Mouse (Mus musculus) embryo, embryonic 11 days (tissue): ENCODE results near the gene Fgf18.
A peak's percentile ranks its signal among the peaks of the same experiment; 100 is the strongest.

Source experiments
- DNase-seq: peaks from one replicate; pipeline ENCODE4 v3.0.0-alpha.2; 2015

Fgf18 gene

DNA sequence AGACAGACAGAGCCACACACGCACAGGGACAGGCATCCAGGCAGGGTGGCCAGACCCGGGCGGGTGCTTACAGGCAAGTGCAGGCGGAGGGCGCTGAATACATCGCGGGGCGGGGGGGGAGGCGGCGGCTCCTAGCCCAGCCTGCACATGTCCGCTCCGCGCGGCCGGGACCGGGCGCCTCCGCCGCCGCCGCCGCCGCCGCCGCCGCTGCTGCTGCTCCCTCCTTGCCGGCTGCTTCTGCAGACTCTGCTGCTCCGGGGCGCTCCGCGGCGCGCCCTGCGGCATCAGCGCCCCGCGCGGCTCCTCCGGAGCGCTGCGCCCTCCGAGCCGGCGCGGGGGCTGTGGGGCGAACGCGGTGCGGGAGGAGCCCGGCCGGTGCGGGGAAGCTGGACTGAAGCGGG lies at the start of gene Fgf18:
Fgf18 (minus strand) TSS at position 230 of the 401 bp plus-strand sequence.
- peak; percentile 72 for DNase-seq

DNA sequence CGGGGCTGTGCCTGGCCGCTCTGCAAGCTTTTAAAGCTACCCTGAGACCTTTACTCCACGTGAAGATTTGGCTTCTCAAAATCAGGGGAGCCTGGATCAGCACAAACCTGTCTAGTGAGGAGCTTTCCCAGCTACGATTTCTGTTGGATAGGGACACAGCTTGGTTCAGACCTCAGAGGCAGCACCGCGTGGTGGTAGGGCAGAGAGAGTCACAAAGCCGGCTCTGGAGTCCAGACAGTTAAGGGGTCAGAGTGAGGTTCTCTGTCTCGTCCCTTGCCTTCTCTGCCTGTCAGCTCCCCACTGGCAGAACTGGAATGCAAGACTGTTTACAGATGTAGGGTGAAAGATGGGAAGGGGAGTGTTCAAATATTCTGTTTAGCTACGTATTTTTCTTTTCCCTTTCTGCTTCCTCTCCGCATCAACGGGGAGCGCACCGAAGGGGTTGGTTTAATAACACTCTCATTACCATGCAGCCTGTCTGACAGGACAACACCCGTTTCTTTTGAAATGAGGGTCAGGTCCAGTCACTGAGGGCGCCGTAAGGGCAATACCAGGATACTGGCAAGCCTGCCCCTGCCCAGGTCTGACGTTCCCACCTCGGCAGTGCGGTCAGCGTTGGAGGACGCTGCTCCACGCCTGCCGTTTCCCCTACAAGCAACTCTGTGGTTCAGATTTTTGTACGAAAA lies 49.4 kb upstream of the Fgf18 start:
- peak; percentile 53 for DNase-seq

DNA sequence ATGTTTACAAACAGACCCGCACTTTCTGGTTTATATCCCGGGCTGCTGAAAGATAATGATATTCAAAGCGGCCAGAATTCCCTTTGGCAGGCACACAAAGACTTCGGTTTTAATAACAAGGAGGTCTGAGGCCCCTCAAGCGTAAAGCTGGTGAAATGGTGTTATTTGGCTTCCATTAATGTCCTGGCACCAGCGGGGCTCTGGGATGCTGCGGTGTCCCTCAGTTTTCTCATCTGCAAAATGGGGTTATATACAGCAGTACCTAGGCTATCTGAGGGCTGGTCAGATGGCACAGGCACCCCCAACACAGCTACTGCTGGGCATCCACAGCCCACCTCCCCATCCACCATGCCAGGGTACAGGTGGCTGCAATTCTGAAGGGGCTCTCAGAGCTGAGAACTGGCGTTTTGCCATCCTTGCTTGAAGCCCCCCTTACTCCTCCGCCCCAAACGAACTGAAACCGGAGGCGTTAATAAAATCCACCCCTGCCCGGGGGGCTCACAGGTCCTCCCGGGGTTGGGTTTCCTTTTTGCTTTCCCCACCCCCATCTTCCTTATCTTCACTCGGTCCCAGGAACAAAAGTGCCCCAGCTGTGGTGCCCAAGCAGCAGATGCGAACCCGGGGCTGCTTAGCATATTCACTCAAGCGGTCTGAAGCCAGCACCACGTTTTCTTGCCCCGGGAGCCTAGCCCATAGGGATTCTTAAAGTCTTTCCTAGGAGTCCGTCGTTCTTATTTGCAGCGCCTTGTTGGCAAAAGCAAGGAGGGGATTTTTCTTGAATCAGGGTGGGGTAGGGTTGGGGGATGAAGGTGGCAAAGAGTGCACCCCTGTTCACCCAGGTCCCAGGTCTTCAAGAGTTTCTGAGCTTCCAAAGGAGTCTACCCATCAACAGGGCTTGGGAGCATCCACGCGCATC lies 48.6 kb upstream of the Fgf18 start:
- DNase-seq: peak; percentile 43

DNA sequence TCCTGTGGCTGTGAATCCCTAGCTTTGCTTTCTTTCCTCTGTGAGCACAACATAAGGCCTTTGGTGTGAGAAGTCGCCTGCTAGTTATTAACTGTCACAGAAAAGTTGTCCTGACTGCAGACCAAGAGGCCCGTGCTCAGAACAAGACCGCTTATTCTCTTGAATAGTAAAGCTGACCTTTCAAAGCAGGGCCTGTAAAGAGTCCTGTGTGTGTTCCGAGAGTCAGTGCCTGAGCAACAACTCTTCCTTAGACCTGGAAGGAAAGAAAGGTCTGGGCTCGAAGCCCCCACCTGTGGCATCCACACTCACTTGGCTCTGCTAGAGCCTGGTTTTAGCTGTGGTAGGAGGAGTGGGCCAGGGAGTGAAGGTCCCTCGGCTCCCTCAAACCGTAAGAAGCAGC lies 47.9 kb upstream of the Fgf18 start:
- peak; percentile 22 for DNase-seq

DNA sequence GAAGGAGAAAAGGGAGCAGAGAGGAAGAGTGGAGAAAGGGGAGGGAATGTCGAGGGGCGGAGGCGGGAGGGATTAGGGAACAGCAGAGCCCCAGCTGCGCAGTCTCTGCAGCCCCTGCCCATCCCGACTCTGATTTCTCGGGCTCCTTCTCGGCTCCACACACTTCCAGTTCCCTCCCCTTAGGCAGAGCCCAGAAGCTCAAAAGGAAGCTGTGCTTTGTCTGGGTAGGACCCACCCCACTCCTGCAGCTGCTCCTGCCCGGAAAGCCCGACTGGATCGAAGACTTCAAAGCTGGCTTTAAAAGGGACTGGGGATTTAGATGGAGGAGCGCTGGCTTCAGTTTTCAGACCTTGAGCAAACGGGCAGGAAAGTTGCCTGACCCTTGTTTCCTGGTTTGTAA lies 46.5 kb upstream of the Fgf18 start:
- peak; percentile 68 for DNase-seq

DNA sequence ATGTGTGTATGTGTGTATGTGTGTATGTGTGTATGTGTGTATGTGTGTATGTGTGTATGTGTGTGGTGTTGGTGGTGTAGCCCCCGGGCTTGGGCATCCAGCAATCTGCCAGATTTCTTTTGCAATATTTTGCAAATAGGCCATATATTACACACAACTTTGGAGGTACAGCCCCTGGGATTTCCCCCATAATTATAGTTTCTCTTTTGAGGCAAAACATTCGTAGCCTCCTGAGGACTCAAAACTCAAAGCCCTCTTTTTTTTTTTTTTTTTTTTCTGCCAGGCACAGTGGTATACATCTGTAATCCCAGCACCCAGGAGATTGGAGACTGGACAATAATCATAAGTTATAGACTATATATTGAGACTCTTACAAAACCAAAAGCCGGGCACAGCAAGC lies 34.6 kb upstream of the Fgf18 start:
- DNase-seq: no peak

DNA sequence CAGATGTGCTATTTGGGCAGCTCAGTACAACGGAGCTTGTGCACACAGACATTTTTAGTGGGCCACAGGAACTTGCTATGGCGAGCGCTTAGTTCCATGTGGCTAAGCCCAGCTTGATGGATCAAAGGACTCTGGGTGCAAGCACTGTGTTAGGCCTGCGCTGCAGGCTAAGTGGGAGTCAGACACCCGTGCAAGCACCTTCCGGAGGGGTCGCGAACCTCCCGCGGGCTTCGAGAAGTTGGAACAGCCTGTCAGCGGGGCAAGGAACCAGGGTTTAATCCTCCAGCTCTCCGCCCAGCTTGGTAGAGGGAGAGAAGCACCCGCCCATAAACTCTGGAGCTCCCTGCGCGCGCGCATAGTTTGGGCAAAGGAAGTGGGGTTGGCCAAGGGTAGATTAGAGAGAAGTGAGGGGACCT lies 33.5 kb upstream of the Fgf18 start:
- peak; percentile 68 for DNase-seq

DNA sequence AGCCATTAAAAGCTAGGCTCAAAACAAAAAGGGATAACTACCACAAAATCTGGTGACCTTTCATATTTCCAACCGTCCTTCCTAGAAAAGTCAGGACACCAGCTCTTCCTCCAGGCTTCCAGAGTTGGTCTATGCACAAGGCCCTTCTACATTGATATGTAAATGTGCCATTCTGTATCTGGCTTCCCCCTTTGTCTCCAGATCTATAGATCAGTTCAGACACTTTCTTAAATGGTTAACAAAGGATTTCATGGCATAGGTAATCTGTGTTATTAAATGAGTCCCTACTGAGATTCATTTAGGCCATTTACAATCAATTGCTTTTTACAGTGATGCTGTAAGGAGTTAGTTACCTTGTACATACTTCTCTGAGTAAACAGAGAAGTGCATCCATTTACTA lies 32.6 kb upstream of the Fgf18 start:
- DNase-seq: no peak

DNA sequence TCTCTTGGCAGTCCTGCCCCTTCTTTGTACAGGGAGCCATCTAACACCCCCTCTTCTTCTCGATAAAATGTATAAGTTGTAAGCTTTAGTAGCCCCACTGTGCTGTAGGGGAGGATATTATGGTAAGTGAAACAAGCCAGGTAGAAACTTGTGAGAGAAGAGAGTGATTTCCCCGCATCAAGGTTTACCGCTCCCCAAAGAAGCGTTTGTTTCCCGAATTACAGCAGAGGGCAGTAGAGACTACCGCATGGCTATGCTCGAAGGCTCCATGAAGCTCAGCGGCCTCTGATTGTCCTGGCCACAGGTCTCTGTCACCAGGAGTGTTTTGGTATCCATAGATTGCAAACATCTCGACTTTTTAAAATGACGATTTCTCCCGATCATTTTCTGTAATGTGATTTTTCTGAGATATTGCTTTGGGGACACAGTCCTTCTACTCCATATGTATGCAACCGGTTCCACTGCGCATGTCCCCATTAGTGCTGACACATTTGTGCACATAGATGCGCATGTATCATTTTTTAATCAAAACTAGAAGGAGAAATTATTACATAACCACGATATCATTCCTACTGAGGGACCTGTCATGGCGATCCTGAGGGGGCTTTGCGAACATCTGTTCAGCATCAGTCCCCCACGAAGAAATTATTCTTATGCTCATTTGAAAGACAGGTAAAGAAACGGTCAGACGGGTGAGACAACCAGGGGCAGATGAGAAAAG lies 29.5 kb upstream of the Fgf18 start:
- DNase-seq: peak; percentile 86

DNA sequence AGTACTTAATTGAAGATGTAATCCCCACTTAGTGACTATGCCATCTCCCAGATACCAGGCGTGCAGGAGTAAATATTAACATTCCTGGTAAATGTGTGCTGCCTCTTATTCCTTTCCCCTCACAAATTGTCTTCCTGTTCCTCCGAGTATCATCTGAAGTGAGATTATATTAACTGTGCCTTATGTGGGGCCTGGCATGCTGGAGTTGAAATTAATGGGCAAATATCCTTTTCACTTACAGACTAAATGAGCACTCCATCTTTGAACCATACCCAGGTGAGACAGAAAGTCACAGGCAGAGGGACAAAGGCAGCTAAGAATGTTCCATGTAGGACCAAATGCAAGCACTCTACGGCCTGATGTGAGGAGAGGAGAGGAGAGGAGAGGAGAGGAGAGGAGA lies 28.6 kb upstream of the Fgf18 start:
- DNase-seq: no peak

DNA sequence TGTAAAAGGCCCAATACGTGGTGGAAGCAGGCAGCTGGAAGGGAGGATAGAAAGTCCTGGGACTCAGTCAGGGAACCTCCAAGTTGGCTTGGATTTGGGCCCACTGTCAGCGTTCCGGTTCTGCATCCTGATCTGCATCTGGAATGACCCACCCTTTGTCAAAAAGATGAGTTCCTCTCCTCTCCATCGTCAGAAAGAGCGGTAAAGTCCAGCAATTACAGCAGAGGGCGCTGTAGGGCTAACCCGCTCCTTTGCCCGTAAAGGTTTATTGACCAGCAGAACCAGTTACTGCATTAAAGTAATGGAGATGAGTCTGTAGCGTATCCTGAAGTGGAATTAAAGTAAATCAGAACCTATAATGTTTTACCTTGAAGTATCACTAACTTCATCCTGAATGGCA lies 23.3 kb upstream of the Fgf18 start:
- DNase-seq: peak; percentile 67

DNA sequence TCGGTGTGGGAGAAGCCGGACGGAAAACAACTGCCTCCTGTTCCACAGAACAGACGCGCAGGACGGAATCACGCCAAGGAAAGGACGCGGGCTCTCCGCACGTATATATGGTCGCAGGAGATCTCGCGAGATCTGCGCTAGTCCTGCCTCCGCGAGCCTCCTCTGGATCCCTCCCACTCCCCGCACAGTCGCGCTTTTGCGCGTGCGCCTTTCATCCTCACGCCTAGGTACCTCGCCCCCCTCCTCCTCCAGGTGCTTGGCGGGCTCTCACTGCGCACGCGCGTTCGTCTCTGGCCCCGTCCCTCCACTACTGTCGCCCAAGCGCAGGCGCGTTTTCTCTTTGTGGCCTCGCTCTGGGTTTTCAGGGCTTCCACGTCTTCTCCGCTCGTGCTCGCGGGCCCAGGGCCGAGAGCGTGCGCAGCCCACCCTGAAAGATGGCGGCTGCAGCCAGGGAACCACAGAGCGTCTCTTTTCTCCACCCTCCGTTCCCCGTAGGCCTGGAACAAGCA lies 15.9 kb upstream of the Fgf18 start, which contains the start of gene Npm1:
Npm1 (minus strand) TSS at position 209 of the 509 bp plus-strand sequence.
- DNase-seq: peak; percentile 100

DNA sequence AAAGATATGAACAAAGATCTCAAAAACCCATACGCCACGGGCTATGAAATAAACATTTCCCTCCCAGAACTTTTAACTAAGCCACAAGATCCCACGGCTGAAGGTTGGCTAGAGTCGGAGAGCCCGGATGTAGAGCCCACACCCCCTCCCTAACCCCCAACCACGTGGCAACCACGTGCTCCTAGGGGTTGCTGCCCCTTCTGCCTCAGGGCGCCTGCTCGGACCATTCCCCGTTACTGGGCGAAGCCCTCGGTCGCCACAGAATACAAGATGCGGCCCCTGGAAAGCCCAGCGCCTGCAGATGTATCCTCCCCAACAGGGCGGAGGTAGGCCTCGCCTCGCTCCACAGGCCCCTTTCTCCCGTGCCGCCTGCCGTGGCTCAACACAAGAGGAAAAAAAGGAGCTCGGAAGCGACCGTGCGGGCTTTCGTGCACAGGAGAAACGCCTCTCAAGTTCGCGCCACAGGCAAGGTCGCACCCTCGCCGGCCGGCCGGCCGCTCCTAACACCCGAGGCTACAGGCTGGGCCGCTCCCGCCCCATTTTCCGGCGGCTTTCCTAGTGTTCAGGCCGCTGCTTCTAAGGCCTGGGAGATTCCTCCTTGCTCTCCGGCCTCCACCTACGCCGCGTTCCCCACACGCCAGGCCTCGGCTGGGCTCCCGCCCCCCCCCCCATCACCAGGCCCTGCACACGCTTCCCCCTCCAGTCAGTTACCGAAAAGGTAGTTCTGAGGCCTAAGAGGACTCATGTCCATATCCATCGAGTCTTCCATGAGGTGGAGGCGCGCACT lies 15.2 kb upstream of the Fgf18 start:
- DNase-seq: peak; percentile 87

DNA sequence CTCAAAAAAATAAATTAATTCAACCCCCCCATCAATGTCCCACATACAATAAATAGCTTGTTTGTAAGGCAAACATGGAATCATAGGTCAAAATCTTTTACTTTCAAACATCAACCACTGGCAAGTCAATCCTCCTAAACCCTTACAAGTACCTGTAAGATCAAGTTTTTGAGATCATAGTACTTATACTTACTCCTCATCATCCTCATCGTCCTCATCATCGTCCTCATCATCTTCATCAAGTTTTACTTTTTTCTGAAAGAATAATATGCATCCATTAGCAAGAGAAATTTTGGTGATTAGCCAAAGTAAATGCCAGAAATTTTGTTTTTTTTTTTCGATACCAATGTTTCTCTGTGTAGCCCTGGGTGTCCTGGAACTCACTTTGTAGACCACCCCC lies 12.5 kb upstream of the Fgf18 start:
- DNase-seq: no peak

DNA sequence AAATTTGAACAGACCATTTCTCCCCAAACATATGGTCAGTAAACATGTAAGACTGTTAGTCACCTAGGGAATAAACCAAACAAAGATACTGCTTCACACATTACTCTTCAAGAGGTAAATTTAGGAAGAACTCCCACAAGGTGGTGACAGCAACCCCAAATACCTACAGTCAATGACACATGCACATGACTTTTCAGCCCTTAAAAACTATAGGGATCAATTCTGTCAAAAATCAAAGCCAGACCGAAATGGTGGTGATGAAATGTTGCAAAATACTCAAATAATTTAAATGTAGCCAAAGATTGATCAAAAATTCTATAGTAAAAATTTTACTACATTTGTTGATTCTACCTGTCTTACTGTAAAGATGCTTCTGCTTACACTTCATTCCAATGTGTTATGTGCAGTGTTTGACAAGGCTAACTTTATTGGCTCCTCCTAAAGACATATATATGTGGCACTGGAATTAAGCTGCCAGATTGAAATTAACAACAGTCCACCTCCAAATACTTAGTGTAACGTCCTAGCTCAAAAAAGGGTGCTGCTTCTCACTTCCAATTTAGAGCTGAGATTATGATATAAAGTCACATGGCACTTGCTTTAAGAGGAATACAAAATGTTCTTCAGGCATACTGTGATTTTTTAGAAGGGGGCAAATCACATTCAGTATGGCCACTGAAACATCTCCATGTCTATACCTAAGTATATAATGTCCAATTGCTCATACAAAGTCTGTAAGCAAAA lies 10.4 kb upstream of the Fgf18 start:
- no peak for DNase-seq

DNA sequence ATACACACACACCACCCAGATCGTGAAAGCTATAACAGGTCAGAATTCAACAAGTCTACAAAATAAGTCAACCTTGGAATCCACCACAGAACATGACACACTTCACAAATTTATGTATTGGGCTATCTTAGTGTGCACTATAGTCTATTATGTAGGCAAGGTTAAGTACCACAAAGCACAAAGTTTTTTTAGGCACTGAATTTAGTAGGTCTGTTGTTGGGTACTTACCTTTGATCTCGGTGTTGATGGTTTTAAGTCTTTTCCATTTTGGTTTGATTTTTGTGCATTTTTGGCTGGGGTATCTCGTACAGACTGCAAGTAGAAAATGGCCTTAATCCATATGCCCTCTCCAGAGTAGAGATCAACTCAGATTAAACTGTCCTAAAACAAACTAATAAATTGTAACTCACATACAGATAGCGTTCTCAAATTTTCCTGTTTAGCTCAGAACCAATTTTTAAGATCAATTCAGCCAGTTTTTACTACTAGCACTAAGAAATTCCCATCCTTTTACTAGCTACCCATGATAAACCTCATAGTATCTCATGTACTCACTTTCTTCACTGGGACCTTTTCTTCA lies 9.3 kb upstream of the Fgf18 start:
- DNase-seq: no peak

DNA sequence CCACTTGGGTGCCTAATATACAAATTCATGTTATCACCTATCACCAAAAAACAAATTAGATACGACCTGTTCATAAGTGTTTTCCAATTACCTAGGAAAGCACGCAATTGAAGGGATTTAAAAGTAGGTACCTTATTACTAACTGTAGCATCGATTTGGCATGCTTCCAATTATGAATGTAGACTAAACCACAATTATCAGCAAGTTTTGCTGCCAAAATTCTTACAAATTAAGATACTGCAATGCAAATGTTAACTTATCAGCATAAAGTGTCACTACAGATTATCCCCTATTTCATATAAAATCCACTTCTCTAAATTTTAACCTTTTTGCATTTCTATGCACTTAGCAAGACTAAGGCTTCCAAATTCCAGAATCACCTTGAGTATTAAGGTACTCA lies 7.3 kb upstream of the Fgf18 start:
- no peak for DNase-seq

DNA sequence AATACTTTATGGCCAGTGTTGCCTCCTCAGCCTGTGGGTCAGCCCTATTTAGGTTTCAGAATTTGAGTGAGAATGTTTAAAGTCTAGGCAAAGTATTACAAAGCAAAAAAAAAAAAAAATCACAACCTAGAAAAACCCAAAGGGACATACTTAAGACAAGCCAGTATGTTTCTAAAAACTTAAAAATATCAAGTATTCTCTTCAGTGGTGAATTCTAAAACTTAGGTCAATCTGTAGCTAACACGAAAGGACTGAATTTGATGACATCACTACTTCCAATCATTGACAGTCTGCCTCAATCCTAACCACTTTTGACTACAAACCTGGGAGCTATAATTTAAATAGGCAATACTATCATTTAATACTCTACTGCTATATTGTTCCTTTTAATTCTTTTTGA lies 5.8 kb upstream of the Fgf18 start:
- no peak for DNase-seq

DNA sequence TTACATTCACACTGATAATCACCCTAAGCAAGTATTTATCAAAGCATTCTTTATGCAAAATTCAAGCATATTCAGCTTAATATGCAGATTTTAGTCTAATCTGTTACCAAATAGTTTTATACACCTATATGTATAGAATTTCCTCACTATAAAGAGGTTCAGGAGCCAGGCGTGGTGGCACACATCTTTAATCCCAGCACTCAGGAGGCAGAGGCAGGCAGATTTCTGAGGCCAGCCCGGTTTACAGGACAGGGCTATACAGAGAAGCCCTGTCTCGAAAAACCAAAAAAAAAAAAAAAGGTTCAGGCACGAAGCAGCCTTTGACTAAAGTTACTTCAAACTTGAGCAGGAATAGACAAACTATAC lies 4.6 kb upstream of the Fgf18 start:
- no peak for DNase-seq

DNA sequence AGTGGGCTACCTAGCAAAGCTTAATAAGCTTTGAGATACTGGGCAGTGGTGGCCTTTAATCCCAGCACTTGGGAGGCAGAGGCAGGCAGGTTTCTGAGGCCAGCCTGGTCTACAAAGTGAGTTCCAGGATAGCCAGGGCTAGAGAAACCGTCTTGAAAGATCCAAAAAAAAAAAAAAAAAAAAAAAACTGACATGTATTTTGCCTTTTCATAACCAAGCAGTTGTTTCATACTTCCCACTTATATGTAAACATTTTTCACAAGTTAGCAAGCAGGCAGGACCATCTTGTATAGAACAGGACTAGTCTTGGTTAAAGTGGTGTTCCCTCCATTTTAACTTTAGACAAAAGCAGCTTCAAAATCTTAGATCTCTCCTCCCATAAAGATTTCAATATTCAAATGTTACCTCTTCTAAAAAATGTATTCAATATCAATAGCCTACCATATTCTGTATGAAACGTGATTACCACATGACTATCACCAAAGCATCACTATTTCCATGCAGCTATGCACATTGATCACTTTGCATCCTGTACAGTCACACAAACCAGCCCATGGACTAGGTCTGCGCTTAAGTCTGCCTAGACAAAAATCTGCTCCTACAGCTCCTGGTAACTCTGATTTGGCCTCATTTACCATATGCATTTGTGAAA lies 4.1 kb upstream of the Fgf18 start:
- no peak for DNase-seq

DNA sequence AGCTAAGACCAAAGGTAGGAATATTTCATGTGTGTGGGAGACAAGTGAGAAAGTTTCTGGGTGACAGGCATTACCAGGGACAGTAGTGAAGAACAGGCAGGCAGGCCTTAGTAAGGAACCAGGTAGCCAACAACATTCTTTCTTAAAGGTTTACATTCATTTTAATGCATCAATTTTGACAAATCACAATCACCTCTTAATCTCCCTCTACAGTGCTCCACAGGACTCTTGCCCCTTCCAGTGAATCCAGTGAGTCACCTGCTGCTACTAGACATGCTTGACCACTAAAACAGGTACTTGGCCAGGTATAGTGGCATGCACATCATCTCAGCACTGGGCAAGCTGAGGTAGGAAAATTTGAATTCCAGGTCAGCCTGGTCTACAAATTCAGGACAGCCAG lies 3.2 kb upstream of the Fgf18 start:
- DNase-seq: no peak
